Mouse (Mus musculus) CH12.LX (cell line): Measurements from ENCODE around the gene Tanc1. TPM values are rescaled to one million over a fixed set of nuclear protein-coding genes. Genes with fewer than 3 reads are reported as not detected.

Experiments used
- DNase-seq: peaks from one replicate; pipeline ENCODE4 v3.0.0-alpha.2; 2013; ENCODE audit errors: extremely low read depth
- H3K27ac ChIP-seq: 2 replicates; pipeline ENCODE4 v1.5.1; 2012; ENCODE audit warnings: low read depth, mild to moderate bottlenecking, control low read depth, moderate library complexity; ENCODE audit not compliant: insufficient read depth
- H3K27me3 ChIP-seq: replicated peaks from 2 replicates; pipeline ENCODE3; 2012; ENCODE audit warnings: inconsistent platforms
- H3K36me3 ChIP-seq, 2 experiments: replicated peaks in 1 of 2; 2 replicates each; pipeline versions ENCODE3 to v1.6.1; 2012; ENCODE audit warnings: inconsistent platforms in 1 of 2, low read length in 1 of 2, mild to moderate bottlenecking in 1 of 2, mixed read lengths in 1 of 2, moderate library complexity in 1 of 2; ENCODE audit not compliant: control insufficient read depth in 1 of 2, insufficient read depth in 1 of 2
- H3K4me1 ChIP-seq, 2 experiments: 2 replicates each; pipeline ENCODE4 v1.6.1; 2012; ENCODE audit warnings: inconsistent platforms in 1 of 2, moderate library complexity in 1 of 2; ENCODE audit not compliant: insufficient read depth in 2 of 2, control insufficient read depth in 1 of 2
- H3K4me2 ChIP-seq: 2 replicates; pipeline ENCODE4 v1.6.1; 2012; ENCODE audit warnings: low read depth, mild to moderate bottlenecking, control low read depth; ENCODE audit not compliant: poor library complexity, insufficient read depth, severe bottlenecking
- H3K4me3 ChIP-seq, 3 experiments: fragments of 150-350 bp in 1 of 3; sonication (generic) in 1 of 3; replicated peaks in 1 of 3; 2 replicates each; pipeline versions ENCODE3 to v1.5.1; 2011 to 2012; ENCODE audit warnings: low read depth in 2 of 3, low read length in 2 of 3, mild to moderate bottlenecking in 2 of 3, moderate library complexity in 2 of 3, control low read depth in 1 of 3, improper control_type of control experiment in 1 of 3, inconsistent platforms in 1 of 3, mixed read lengths in 1 of 3; ENCODE audit not compliant: poor library complexity in 1 of 3
- H3K79me2 ChIP-seq: replicated peaks from 2 replicates; pipeline ENCODE4 v1.6.1; 2012; ENCODE audit warnings: mild to moderate bottlenecking, moderate library complexity; ENCODE audit not compliant: control insufficient read depth, poor library complexity, insufficient read depth, severe bottlenecking; ENCODE audit errors: extremely low read depth
- H3K9ac ChIP-seq: 2 replicates; pipeline ENCODE4 v1.6.1; 2012; ENCODE audit warnings: low read depth, mild to moderate bottlenecking, control low read depth, moderate library complexity; ENCODE audit not compliant: insufficient read depth
- H3K9me3 ChIP-seq: replicated peaks from 2 replicates; pipeline ENCODE3; 2012; ENCODE audit warnings: low read length, inconsistent platforms, mixed read lengths
- CHD1 ChIP-seq: IDR thresholded peaks from 2 replicates; pipeline ENCODE4 v1.6.1; 2012; ENCODE audit warnings: low read depth, low read length, improper control_type of control experiment, inconsistent platforms
- CHD2 ChIP-seq: IDR thresholded peaks from 2 replicates; pipeline ENCODE4 v1.6.1; 2011; ENCODE audit warnings: low read length, improper control_type of control experiment
- CTCF ChIP-seq, 2 experiments: IDR thresholded peaks in 1 of 2; conservative IDR thresholded peaks in 1 of 2; 2 replicates each; pipeline ENCODE4 v1.5.1; 2011 to 2012; ENCODE audit warnings: low read depth in 2 of 2, low read length in 2 of 2, improper control_type of control experiment in 1 of 2, inconsistent platforms in 1 of 2, mild to moderate bottlenecking in 1 of 2, moderate library complexity in 1 of 2
- EP300 ChIP-seq: IDR thresholded peaks from 2 replicates; pipeline ENCODE4 v1.6.1; 2011; ENCODE audit warnings: low read length, improper control_type of control experiment
- ETS1 ChIP-seq: conservative IDR thresholded peaks from 2 replicates; pipeline ENCODE4 v1.6.1; 2012; ENCODE audit warnings: low read depth, mild to moderate bottlenecking, inconsistent platforms, low read length, improper control_type of control experiment, moderate library complexity
- HCFC1 ChIP-seq: IDR thresholded peaks from 2 replicates; pipeline ENCODE4 v1.6.1; 2012; ENCODE audit warnings: low read depth, mild to moderate bottlenecking, inconsistent platforms, low read length, improper control_type of control experiment
- IRF4 ChIP-seq: IDR thresholded peaks from 2 replicates; pipeline ENCODE4 v1.6.1; 2014; ENCODE audit warnings: low read depth, mild to moderate bottlenecking, inconsistent platforms, low read length, improper control_type of control experiment
- JUND ChIP-seq: conservative IDR thresholded peaks from 2 replicates; pipeline ENCODE4 v1.6.1; 2011; ENCODE audit warnings: low read depth, low read length, improper control_type of control experiment
- MAFK ChIP-seq: IDR thresholded peaks from 2 replicates; pipeline ENCODE4 v1.6.1; 2011; ENCODE audit warnings: low read length, improper control_type of control experiment; ENCODE audit not compliant: insufficient replicate concordance
- MEF2A ChIP-seq: IDR thresholded peaks from 2 replicates; pipeline ENCODE4 v1.6.1; 2014; ENCODE audit warnings: low read depth, mild to moderate bottlenecking, inconsistent platforms, low read length, improper control_type of control experiment, borderline replicate concordance
- MYC ChIP-seq: IDR thresholded peaks from 2 replicates; pipeline ENCODE4 v1.6.1; 2011; ENCODE audit warnings: low read depth, mild to moderate bottlenecking, improper control_type of control experiment, low read length
- PAX5 ChIP-seq: IDR thresholded peaks from 2 replicates; pipeline ENCODE4 v1.6.1; 2012; ENCODE audit warnings: low read length, inconsistent platforms, mixed read lengths
- RAD21 ChIP-seq: IDR thresholded peaks from 2 replicates; pipeline ENCODE4 v1.6.1; 2011; ENCODE audit warnings: low read depth, mild to moderate bottlenecking, low read length, improper control_type of control experiment, moderate library complexity
- RCOR1 ChIP-seq: conservative IDR thresholded peaks from 2 replicates; pipeline ENCODE4 v1.6.1; 2012; ENCODE audit warnings: low read depth, mild to moderate bottlenecking, inconsistent platforms, low read length, improper control_type of control experiment
- TBP ChIP-seq: conservative IDR thresholded peaks from 2 replicates; pipeline ENCODE4 v1.6.1; 2011; ENCODE audit warnings: low read depth, low read length, improper control_type of control experiment
- TCF12 ChIP-seq: IDR thresholded peaks from 2 replicates; pipeline ENCODE4 v1.6.1; 2014; ENCODE audit warnings: low read depth, mild to moderate bottlenecking, inconsistent platforms, low read length, improper control_type of control experiment
- UBTF ChIP-seq: IDR thresholded peaks from 2 replicates; pipeline ENCODE4 v1.6.1; 2012; ENCODE audit warnings: low read depth, mild to moderate bottlenecking, inconsistent platforms, low read length, improper control_type of control experiment, moderate library complexity
- ZNF384 ChIP-seq: IDR thresholded peaks from 2 replicates; pipeline ENCODE4 v1.6.1; 2012; ENCODE audit warnings: low read depth, low read length, improper control_type of control experiment, inconsistent platforms
- dilution Hi-C: fragments of 300-500 bp; cut with MboI; formaldehyde crosslinking; loops from 2 replicates; pipeline ENCODE4 v1.14.3; 2020; ENCODE audit warnings: low sequenced_read_pairs; ENCODE audit not compliant: extremely low pct_unique_long_range_greater_than_20kb, extremely low pct_ligation_motif_present
- in situ Hi-C: fragments of 300-500 bp; cut with MboI; formaldehyde crosslinking; loops from 3 replicates; pipeline ENCODE4 v1.14.3; 2019; ENCODE audit warnings: low sequenced_read_pairs, low pct_ligation_motif_present, low pct_unique_long_range_greater_than_20kb, mixed read lengths
- polyA plus RNA-seq: library from polyadenylated mRNA; unstranded; fragments of >175 nt; gene quantifications from 2 replicates; pipeline ENCODE4 v1.2.1, GENCODE M21; 2012; ENCODE audit warnings: low read depth; ENCODE audit not compliant: insufficient read length
- total RNA-seq, 2 experiments: library from RNA; depleted of rRNA; stranded (reverse); fragments of 300-350 nt in 1 of 2; fragments of >200 nt in 1 of 2; gene quantifications; 2 replicates each; pipeline ENCODE4 v1.2.3; 2012 to 2014

Tanc1 gene
- total and polyA plus RNA-seq, 3 experiments: 0.08 to 0.21 (median 0.08) TPM

GRCm38 (mm10) chr2:59751172-59751571, 139.3 kb downstream of the Tanc1 start:
- H3K9me3 ChIP-seq: peaks cover 6% of the 10 kb centered on the region
- peak overlapping the region; percentile 44; the same call in 1 of the 2 replicates for H3K27ac ChIP-seq
- no peaks in the 10 kb centered on the region for H3K79me2 ChIP-seq
- in situ Hi-C loops (no loop called here), dilution Hi-C loops (no loop called here)
- TF ChIP-seq MEF2A: peak; percentile 23; the same call in 1 of the 2 replicates
- TF ChIP-seq IRF4: peak; percentile 87
- 0 out of 2 replicates have a peak, but pooled peaks have one; percentile 18 for TF ChIP-seq JUND
- no peak for TF ChIP-seq TBP
- TF ChIP-seq TCF12: 0 out of 2 replicates have a peak, but pooled peaks have one; percentile 19
- TF ChIP-seq RCOR1: no peak
- TF ChIP-seq MAFK: no peak
- peak; percentile 35; the same call in 1 of the 2 replicates for TF ChIP-seq EP300
- peak; percentile 93 for TF ChIP-seq ZNF384
- no peak overlapping the region for H3K9ac ChIP-seq
- peaks cover 2 to 10% of the 10 kb centered on the region in 2 experiments for H3K4me1 ChIP-seq
- no peaks in the 10 kb centered on the region for H3K27me3 ChIP-seq
- DNase-seq: peak; percentile 38
- no peak overlapping the region for H3K4me3 ChIP-seq
- no peaks in the 10 kb centered on the region for H3K36me3 ChIP-seq
- no peak overlapping the region for H3K4me2 ChIP-seq

GRCm38 (mm10) chr2:59752148-59752547, 140.3 kb downstream of the Tanc1 start:
- Histone ChIP-seq H3K27me3 (no peaks in the 10 kb centered on the region), H3K36me3 (no peaks in the 10 kb centered on the region), H3K9me3 (peaks cover 6% of the 10 kb centered on the region), H3K4me1 (peaks cover 0 to 8% of the 10 kb centered on the region in 2 experiments; a peak in 2 of 4 replicates), H3K79me2 (no peaks in the 10 kb centered on the region), H3K9ac (no peak overlapping the region), H3K4me3 (no peak overlapping the region), H3K27ac (no peak overlapping the region), H3K4me2 (no peak overlapping the region)
- in situ Hi-C loops: no loop called here
- DNase-seq: no peak
- TF ChIP-seq MAFK: no peak
- TF ChIP-seq CHD2: no peak
- no peak for TF ChIP-seq HCFC1
- TF ChIP-seq ETS1: no peak
- no peak for TF ChIP-seq TBP
- no peak for TF ChIP-seq CTCF (conservative IDR thresholded peaks at IDR 0.05 in 1 of 2, IDR thresholded peaks at IDR 0.05 in 1 of 2; ENCODE audit: low read depth in 2 of 2, low read length in 2 of 2)
- TF ChIP-seq MYC: no peak
- TF ChIP-seq IRF4: no peak
- no peak for TF ChIP-seq PAX5
- TF ChIP-seq UBTF: no peak
- TF ChIP-seq CHD1: no peak
- no peak for TF ChIP-seq RAD21
- dilution Hi-C loops: no loop called here
